Mouse (Mus musculus): ENCODE measurements around the gene Fgf18. TPM values are rescaled to one million over a fixed set of nuclear protein-coding genes. Genes with fewer than 3 reads are reported as not detected.

Gene Fgf18
- polyA plus RNA-seq (2014; fragmentation: Illumina TruSeq; extraction: RNeasy Lipid Tissue Mini Kit (QIAGEN cat#74804); ENCODE audit: low read depth, low replicate concordance) = 0.36 TPM

GRCm38 (mm10) chr11:33147171-33147571 lies at the start of gene Fgf18:
Gene Fgf18, minus strand, starts transcription at chr11:33147400.

GRCm38 (mm10) chr11:33162998-33163506 lies 15.9 kb upstream of the Fgf18 start, which contains the start of gene Npm1:
Gene Npm1, minus strand, starts transcription at chr11:33163206.

Other genes with a start within 250 kb of the Fgf18 start
- gene Npm1, start 15.8 kb upstream of the Fgf18 start, polyA plus RNA-seq (2014; fragmentation: Illumina TruSeq; extraction: RNeasy Lipid Tissue Mini Kit (QIAGEN cat#74804); ENCODE audit: low read depth, low replicate concordance) = 1,060 TPM
- not detected for gene Tlx3, start 56.2 kb upstream of the Fgf18 start, polyA plus RNA-seq (2014; fragmentation: Illumina TruSeq; extraction: RNeasy Lipid Tissue Mini Kit (QIAGEN cat#74804); ENCODE audit: low read depth, low replicate concordance)
- gene Gm12117, start 129.3 kb upstream of the Fgf18 start, polyA plus RNA-seq (2014; fragmentation: Illumina TruSeq; extraction: RNeasy Lipid Tissue Mini Kit (QIAGEN cat#74804); ENCODE audit: low read depth, low replicate concordance) = not detected

Measured in testis, adult 10 weeks (tissue).